Mouse (Mus musculus) thymus, adult 2 months (tissue): Measurements from ENCODE around the gene Larp6. TPM values are rescaled to one million over a fixed set of nuclear protein-coding genes. Genes with fewer than 3 reads are reported as not detected.

Experiments
- DNase-seq: peaks from one replicate; pipeline ENCODE4 v3.0.0; 2021
- H3K27ac ChIP-seq: fragments of 200-500 bp; 2 replicates; pipeline ENCODE4 v1.5.1; 2012; ENCODE audit warnings: low read length, control low read depth; ENCODE audit not compliant: control insufficient read depth, insufficient read depth
- H3K27me3 ChIP-seq: fragments of 200-500 bp; 2 replicates; pipeline ENCODE4 v1.6.1; 2012; ENCODE audit warnings: mild to moderate bottlenecking, low read length, moderate library complexity, mixed read lengths; ENCODE audit not compliant: control insufficient read depth, insufficient read depth
- H3K36me3 ChIP-seq: fragments of 200-500 bp; 2 replicates; pipeline ENCODE4 v1.6.1; 2012; ENCODE audit warnings: mild to moderate bottlenecking, low read length, moderate library complexity; ENCODE audit not compliant: control insufficient read depth, insufficient read depth
- H3K4me1 ChIP-seq: fragments of 200-500 bp; replicated peaks from 2 replicates; pipeline ENCODE4 v1.6.1; 2012; ENCODE audit warnings: low read length; ENCODE audit not compliant: control insufficient read depth, insufficient read depth
- H3K4me3 ChIP-seq: fragments of 200-500 bp; 2 replicates; pipeline ENCODE4 v1.5.1; 2012; ENCODE audit warnings: mild to moderate bottlenecking, low read length, control low read depth, moderate library complexity; ENCODE audit not compliant: control insufficient read depth, insufficient read depth
- CTCF ChIP-seq: fragments of 200-500 bp; IDR thresholded peaks from 2 replicates; pipeline ENCODE4 v1.5.1; 2012; ENCODE audit warnings: mild to moderate bottlenecking, control low read depth, low read length, moderate library complexity, borderline replicate concordance; ENCODE audit not compliant: control insufficient read depth, poor library complexity, insufficient read depth; ENCODE audit errors: extremely low read depth
- POLR2A ChIP-seq: fragments of 200-500 bp; IDR thresholded peaks from 2 replicates; pipeline ENCODE4 v1.6.1; 2012; ENCODE audit warnings: mild to moderate bottlenecking, low read length, control low read depth, moderate library complexity; ENCODE audit not compliant: control insufficient read depth, poor library complexity, insufficient read depth; ENCODE audit errors: extremely low read depth
- WGBS: fragments of 180-500 bp; shearing (Covaris S2); methylation state at CpG from one replicate; pipeline ENCODE4 v1.1.7; 2018; 5-methylcytosine and 5-hydroxymethylcytosine counted together
- polyA plus RNA-seq: library from polyadenylated mRNA; depleted of rRNA; stranded (reverse); fragments of >200 nt; gene quantifications from 2 replicates; pipeline ENCODE4 v1.2.3, GENCODE M21; 2012

The Larp6 gene
- polyA plus RNA-seq, 1 experiment, result 1.4 TPM

- no peak for TF ChIP-seq POLR2A
- TF ChIP-seq CTCF, result no peak
- WGBS, result 89% methylated on average over 6 of the region's 6 CpGs
- no peaks in the 10 kb centered on the region for H3K36me3 ChIP-seq
- no peaks in the 10 kb centered on the region for H3K27me3 ChIP-seq
- DNase-seq, result no peak
- H3K4me1 ChIP-seq, result no peaks in the 10 kb centered on the region
- H3K4me3 ChIP-seq, result no peak overlapping the region
- H3K27ac ChIP-seq, result no peak overlapping the region
These were observed 16.4 kb upstream of the Larp6 start for GRCm38 (mm10) chr9:60696271-60696985.

GRCm38 (mm10) chr9:60699581-60700231 is 13.1 kb upstream of the Larp6 start:
- Histone ChIP-seq H3K4me3 (no peak overlapping the region), H3K36me3 (no peaks in the 10 kb centered on the region), H3K27ac (no peak overlapping the region), H3K27me3 (no peaks in the 10 kb centered on the region), H3K4me1 (no peaks in the 10 kb centered on the region)
- DNase-seq, result no peak
- no peak for TF ChIP-seq POLR2A
- 94% methylated on average over 18 of the region's 18 CpGs for WGBS

GRCm38 (mm10) chr9:60707594-60707993 is 5.2 kb upstream of the Larp6 start:
- Histone ChIP-seq H3K36me3 (no peaks in the 10 kb centered on the region), H3K4me1 (no peaks in the 10 kb centered on the region), H3K27ac (no peak overlapping the region), H3K4me3 (no peak overlapping the region), H3K27me3 (peaks cover 2% of the 10 kb centered on the region; the same call in 1 of the 2 replicates)
- TF ChIP-seq POLR2A (no peak), CTCF (no peak)
- no peak for DNase-seq
- 99% methylated on average over 2 of the region's 2 CpGs for WGBS

GRCm38 (mm10) chr9:60708606-60709005 is 4.2 kb upstream of the Larp6 start:
- H3K27me3 ChIP-seq, result peaks cover 9% of the 10 kb centered on the region; the same call in 1 of the 2 replicates
- H3K36me3 ChIP-seq, result no peaks in the 10 kb centered on the region
- no peak overlapping the region for H3K4me3 ChIP-seq
- 95% methylated on average over 5 of the region's 5 CpGs for WGBS
- TF ChIP-seq POLR2A, result no peak
- TF ChIP-seq CTCF, result no peak
- H3K4me1 ChIP-seq, result peaks cover 3% of the 10 kb centered on the region
- no peak overlapping the region for H3K27ac ChIP-seq
- DNase-seq, result no peak

- WGBS, result 91% methylated on average over 6 of the region's 6 CpGs
- H3K36me3 ChIP-seq, result no peaks in the 10 kb centered on the region
- H3K27ac ChIP-seq, result no peak overlapping the region
- H3K27me3 ChIP-seq, result peaks cover 9% of the 10 kb centered on the region; the same call in 1 of the 2 replicates
- H3K4me1 ChIP-seq, result peaks cover 3% of the 10 kb centered on the region
- no peak overlapping the region for H3K4me3 ChIP-seq
- TF ChIP-seq CTCF, result no peak
- TF ChIP-seq POLR2A, result no peak
- DNase-seq, result no peak
These were observed 3.1 kb upstream of the Larp6 start for GRCm38 (mm10) chr9:60709721-60710120.

GRCm38 (mm10) chr9:60712011-60712410 is 778 bp upstream of the Larp6 start:
- Histone ChIP-seq H3K27me3 (peaks cover 9% of the 10 kb centered on the region; the same call in 1 of the 2 replicates), H3K27ac (no peak overlapping the region), H3K4me1 (peaks cover 3% of the 10 kb centered on the region), H3K4me3 (no peak overlapping the region), H3K36me3 (no peaks in the 10 kb centered on the region)
- 89% methylated on average over 5 of the region's 5 CpGs for WGBS
- no peak for DNase-seq
- TF ChIP-seq CTCF (no peak), POLR2A (no peak)

GRCm38 (mm10) chr9:60713616-60714015 is 827 bp downstream of the Larp6 start:
- 68% methylated on average over 4 of the region's 4 CpGs for WGBS
- no peak overlapping the region for H3K4me3 ChIP-seq
- H3K27ac ChIP-seq, result no peak overlapping the region
- no peaks in the 10 kb centered on the region for H3K36me3 ChIP-seq
- peaks cover 9% of the 10 kb centered on the region; the same call in 1 of the 2 replicates for H3K27me3 ChIP-seq
- peaks cover 3% of the 10 kb centered on the region for H3K4me1 ChIP-seq
- TF ChIP-seq CTCF (no peak), POLR2A (no peak)
- no peak for DNase-seq
